Mouse (Mus musculus) layer of hippocampus, adult 9-11 months (tissue): ENCODE measurements around the gene Plscr3.

Experiments
- DNase-seq: peaks from one replicate; pipeline ENCODE4 v3.0.0; 2022

Plscr3 gene

DNA sequence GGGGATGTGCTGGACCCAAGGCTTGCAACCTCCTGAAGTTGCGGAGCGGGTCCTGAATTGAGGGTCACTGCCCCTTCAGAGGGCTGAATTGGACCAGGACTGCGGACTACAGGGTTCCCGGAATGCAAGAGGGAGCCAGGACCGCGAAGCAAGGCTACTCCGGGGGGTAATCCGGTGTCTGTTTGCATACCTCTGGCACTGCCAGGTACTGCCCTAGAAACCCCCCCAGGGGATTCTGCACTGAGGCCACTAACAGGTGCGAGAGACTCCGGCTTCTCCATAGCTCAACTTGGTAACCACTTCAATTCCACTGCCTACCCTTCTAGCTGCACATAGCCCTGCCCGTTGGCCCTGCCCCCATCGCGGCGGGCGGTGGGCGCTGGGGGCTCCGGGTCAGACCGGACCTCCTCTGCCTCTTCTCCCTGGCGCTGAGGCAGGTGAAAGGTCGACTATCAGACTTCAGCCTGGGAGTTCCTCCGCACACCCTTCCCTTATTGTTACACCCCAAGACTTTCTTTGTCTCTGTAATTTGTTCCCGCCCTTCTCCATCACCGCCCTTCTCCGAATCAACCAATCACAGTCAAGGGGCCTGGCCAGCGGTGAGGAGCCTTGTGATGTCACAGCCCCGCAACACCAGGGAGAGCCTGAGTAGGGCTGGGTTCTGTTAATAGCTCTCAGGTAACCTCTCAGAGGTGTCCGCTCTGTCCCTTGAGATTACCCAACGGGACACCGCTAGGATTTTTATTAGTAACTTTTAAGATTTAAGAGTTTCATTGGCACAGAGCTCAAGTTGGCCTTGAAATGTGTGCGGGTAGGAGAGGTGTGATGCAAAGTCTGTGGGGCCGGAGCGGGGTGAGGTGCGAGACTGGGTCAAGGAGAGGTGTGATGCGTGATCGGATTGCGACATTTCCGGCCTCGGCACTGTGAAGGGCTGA lies 54.6 kb downstream of the Plscr3 start, which contains the start of the genes 2810408A11Rik and Neurl4:
Gene 2810408A11Rik, minus strand, starts transcription at position 517 of the 935 bp plus-strand sequence.
Gene Neurl4, plus strand, starts transcription at position 602 of the 935 bp plus-strand sequence.
- peak; percentile 92 for DNase-seq

DNA sequence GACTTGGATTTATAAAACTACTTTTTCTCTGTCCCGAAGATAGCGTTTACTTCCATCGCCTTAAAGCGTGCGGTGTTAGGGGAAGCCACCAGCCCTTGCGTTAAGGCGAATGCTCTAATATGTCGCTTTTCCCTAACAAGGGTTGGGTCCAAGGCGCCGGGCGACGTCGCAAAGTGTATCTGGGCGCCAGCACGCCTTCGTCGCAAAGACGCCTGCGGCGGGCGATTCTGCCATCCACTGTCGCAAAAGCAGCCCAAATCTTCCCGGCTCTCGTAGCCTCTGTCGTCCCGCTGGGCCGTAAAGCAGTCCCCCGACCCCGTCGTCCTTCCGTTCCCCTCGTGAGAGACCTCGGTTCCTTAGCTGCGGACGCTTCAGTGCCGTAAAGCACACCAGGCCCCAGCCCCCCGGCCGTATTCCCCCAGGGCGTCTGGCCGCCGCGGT lies 55.2 kb downstream of the Plscr3 start:
- DNase-seq = peak; percentile 99
